Mouse (Mus musculus) lung, postnatal 0 days (tissue): ENCODE measurements around the gene Prrc2b.

ENCODE experiments used
- CTCF ChIP-seq: IDR thresholded peaks from 2 replicates; pipeline ENCODE4 v1.5.1; 2016; ENCODE audit warnings: antibody characterized with exemption, mild to moderate bottlenecking
- EP300 ChIP-seq: IDR thresholded peaks from 2 replicates; pipeline ENCODE4 v1.6.1; 2016; ENCODE audit warnings: antibody characterized with exemption, mild to moderate bottlenecking, control low read depth

DNA sequence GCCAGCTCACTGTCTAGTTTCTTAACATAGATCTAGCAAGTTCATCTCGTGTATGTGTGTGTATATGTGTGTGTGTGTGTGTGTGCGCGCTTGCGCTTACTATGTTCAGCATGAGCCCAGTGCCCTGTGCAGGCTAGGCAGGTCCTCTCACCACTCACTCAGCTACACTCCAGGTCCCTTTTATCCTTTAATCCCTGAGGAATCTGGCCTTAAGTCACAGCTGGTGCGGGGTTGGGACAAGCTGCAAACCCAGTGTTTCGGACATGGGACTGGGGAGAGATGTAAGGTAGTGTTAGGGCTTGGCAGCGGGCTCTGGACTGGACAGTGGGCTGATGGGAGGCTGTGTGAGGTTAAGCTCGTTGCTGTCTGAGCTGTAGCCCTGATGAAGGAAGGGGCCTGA, 19.1 kb downstream of the Prrc2b start:
- TF ChIP-seq CTCF (no peak), EP300 (no peak)
